Mouse (Mus musculus) T-helper 2 cell (primary cell): ENCODE measurements at regions not wholly inside any gene's neighbourhood (a gene's known extent, or its start where the extent isn't known, plus 50 kb on each side); places are given as distances from the start of the nearest gene placed in this dataset.

Experiments
- in situ Hi-C: fragments of 300-600 bp; cut with MboI, MseI; formaldehyde crosslinking; loops from one replicate; pipeline ENCODE4 v1.15.1; 2025; ENCODE audit warnings: high pct_unique_total_duplicates

DNA sequence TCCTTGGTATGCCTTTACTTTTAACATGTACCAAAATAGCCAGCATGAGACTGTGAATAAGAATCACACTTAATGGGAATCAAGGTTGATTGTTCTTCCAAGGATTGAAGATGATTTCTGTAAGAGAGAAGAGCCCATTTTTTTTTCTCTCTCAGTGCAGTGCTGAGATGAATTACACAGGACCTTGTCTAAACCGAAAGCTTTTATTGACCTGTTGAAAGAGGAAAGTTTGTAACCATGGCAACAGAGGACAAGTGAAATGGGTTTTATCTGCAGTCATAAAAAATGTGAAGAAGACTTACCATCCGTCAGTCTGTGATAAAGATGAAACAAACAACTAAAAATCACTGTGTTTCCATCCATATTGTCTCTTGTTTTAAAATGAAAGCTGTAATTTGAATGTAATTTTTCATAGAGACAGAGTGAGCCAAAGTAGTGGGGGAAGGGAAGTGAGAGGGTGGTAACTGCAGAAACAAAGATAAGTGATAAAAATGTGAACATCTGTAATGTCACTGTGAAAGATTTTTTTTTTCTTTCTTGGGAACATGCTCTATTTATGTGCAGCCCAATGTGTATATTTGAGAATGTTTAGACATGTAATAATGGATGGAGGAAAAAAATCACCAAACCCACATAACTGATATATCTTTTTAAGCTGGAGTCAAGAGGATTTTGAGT lies 661.9 kb downstream of the Basp1 start:
- in situ Hi-C loops: no loop called here

GRCm38 (mm10) chr15:24743240-24743639 lies 670.3 kb downstream of the Basp1 start:
- in situ Hi-C loops: no loop called here

GRCm38 (mm10) chr15:24725170-24725569 lies 688.4 kb downstream of the Basp1 start:
- in situ Hi-C loops: no loop called here

DNA sequence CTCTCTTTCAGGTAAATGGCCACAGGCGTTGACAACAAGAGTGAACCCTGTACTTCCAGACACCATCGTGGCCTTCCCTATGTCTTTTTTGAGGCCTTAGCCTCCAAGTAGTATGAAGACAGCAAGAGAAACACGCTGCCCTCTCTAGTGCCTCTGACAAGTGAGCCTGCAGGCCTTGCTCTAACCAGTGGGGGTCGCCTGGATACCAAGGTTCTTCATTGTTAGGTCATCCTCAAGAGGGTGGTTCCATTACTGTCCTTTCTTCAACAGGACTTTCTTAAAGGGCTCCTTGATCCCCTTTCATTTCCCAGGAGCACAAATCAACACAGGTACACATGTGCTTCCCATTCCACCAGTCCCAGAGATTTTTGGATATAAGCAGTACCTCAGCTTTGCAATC lies 688.9 kb downstream of the Basp1 start:
- in situ Hi-C loops: no loop called here

DNA sequence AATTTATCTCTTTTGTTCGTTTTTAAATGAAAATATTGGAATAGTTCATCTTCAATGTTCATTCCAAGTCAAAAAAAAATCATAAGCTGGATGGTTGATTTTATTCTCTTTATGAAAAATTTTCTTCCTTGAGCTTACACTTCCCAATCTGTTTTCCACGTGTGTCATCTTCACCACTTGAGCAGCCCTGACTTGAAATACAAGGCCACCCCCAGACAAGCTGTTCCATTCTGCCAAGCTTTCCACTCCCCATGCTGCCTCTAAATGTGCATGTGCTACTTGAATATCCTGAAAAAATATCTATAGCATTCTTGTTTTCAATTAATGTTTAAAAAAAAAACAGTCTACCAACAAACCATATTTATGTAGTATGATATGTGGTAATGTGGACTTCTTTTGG lies 693.2 kb downstream of the Basp1 start:
- in situ Hi-C loops: no loop called here

GRCm38 (mm10) chr15:24682167-24682566 lies 731.4 kb downstream of the Basp1 start:
- in situ Hi-C loops: loop anchor here (10.0 kb wide), 1 partner anchor 1193 kb away; no protein-coding TSS in a partner anchor

DNA sequence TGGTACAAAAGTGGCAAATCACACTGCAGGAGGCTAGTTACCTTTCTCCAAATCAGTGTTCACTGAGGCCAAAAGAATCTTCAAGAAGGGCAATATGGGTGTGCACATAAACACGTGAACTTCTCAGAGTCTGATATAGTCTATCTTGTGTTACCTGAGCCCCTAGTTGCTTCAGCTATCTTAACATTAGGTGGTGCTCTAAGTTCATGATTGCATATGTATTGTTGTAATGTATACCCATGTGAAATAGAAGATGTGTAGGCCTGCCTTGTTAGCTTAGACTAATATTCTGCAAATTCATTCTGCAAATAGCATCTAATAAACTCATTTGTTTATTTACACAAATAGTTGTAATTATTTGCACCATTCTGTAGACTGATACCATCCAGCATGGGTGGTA lies 764.6 kb downstream of the Basp1 start:
- in situ Hi-C loops: no loop called here

GRCm38 (mm10) chr15:24635620-24636019 lies 777.9 kb downstream of the Basp1 start:
- in situ Hi-C loops: no loop called here

GRCm38 (mm10) chr15:24596242-24596641 lies 817.3 kb downstream of the Basp1 start:
- in situ Hi-C loops: no loop called here

GRCm38 (mm10) chr15:24588943-24589342 lies 824.6 kb downstream of the Basp1 start:
- in situ Hi-C loops: no loop called here

GRCm38 (mm10) chr15:24566981-24567380 lies 846.6 kb downstream of the Basp1 start:
- in situ Hi-C loops: no loop called here

DNA sequence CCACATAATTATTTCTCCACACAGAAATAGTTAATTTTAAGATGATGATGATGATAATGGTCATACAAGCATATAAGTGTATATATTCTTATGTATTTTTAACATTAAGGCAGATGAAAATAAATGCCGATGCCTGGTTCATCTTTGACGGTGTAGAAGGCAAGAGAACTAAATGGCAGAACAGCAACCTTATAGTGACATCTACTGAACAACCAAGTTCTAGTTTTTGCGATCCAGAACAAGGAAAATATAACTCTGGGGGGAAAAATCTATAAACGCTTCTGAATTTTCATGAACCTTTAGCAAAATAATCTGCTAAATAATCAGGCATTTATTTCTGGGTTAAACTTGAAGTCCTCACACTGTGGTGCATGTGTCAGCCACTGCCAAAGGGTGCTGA lies 856.8 kb downstream of the Basp1 start:
- in situ Hi-C loops: no loop called here

DNA sequence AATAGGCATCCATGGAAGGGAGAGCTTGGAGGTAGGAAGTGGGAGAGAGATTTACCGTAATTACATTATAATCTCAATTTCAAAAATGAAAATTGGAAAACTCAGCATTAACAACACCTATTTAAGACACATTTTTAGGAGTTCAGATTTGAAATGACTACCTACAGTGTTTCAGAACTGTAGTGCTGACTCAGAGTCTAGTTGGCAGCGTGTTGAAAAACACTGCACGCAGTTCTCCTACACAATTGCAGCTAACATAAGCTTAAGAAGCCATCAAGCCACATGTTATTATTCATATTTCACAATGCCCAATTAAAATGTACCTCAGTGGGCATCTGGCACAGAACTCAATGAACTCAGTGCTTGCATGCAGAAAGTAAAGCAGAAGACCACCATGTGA lies 863.5 kb downstream of the Basp1 start:
- in situ Hi-C loops: no loop called here

DNA sequence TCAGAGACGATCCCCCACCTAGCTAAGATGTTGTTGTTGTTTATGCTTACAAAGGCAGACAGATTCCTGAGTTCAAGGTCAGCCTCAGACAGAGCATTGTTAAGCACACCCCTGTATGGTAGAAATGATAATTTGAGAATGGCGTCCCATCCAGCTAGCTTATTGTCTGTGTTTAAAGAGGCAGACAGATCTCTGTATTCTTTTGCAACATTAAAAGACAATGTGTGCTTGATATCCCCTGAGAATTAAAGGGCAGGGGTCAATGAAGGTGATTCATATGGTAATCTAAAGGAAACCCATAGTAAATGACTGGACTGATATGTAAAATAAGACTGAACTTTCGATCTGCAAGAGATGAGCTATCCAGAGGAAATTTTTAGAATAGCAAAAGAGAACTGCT lies 883.5 kb downstream of the Basp1 start:
- in situ Hi-C loops: loop anchor here (10.0 kb wide), 1 partner anchor 1405 kb away; no protein-coding TSS in a partner anchor

DNA sequence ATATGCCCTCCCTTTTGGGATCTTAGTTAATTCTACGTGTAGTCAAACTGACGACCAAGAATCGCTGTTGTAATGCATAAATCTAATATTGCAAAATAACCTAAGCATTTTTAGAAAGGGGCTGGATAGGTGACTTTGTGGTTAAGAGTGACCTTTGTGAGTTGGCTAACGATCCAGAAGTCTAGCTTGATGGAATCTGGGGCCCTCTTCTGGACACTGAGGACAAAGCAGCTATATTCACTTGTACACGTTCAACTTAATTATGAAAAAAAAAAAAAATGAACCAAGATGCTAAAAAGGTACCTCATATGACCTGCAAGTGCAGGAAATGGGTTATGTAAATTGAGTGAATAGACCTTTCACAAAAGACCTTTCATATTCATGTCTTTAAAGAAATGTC lies 886.2 kb downstream of the Basp1 start:
- in situ Hi-C loops: no loop called here

DNA sequence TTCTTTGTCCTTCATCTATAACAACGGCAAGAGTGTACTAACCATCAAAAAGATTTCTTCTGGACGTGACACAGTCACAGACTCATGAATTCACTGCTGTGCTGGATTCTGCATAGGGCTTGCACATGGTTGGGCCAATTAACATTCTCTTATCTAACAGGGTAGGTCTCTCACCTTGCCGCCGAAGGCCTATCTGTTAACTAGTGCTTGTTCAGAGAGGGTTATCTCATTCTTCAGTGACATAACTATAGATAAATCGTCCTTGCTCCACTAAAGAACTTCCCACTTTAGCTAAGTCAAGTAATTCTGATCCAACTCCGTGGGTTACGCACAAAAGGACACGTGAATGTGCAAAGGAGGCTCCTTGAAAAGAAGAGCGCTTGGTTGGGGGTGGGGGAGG lies 899.6 kb downstream of the Basp1 start:
- in situ Hi-C loops: loop anchor here (10.0 kb wide), 1 partner anchor 139 kb away; no protein-coding TSS in a partner anchor

GRCm38 (mm10) chr15:24501907-24502559 lies 911.5 kb downstream of the Basp1 start:
- in situ Hi-C loops: no loop called here

- in situ Hi-C loops: no loop called here
Measured at GRCm38 (mm10) chr15:24486235-24486634, 927.3 kb downstream of the Basp1 start.

DNA sequence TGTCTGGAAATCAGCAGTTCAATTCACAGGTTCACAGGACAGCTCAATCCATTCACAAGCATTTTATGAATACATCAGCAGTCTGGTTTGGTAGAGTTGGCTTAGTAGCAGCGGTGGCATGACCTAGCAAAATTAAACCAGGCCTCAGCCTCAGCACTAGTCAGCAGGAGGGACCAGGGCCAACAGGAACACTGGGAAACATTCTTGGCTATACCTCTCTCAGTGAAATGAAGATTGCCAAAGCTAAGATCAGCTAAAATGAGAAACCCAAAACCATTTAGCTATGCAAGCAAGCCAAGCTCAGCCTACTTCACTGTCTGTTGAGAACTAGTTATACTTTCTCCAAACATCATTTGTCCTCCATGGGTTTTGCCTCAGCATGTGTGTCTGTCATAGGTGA lies 945.3 kb downstream of the Basp1 start:
- in situ Hi-C loops: loop anchor here (10.0 kb wide), 1 partner anchor 1657 kb away; no protein-coding TSS in a partner anchor

- in situ Hi-C loops: no loop called here
Measured at GRCm38 (mm10) chr15:24457726-24458125, 955.8 kb downstream of the Basp1 start.

DNA sequence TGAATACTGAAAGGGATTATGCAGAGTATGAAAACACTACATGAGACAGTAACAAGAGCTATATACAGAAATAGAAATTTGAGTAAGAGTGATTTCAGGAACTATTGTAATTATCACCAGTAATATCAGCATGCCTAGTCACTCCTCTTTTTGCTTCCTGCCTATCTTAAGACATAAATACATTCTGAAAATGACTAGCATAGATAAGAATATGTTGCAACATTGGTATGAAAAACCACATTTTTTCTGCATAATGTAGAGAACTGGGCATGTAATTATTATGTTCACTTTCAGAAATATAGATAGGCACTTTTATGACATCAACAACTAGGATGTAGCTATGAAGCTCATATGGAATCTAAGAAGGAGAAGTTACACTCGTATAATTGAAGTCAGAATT lies 980.5 kb downstream of the Basp1 start:
- in situ Hi-C loops: no loop called here

DNA sequence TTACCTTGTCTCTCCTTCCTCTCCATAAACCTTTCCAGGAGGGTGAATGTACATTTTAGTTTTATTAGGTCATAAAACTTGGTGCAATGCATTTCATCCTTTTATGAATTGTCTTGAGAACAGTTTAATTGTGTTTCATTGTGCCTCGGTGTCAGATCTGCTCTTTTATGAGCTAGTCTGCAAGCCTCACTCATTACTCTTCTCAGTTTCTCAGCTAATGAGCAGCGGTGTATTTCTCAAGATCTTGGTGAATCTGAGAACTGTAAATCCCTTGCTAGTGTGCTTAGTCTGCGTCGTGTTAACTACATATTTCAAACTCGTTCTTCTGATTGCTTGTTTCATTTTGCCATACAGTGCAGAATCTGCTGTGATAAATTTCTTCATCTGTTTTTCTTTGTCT lies 984.4 kb downstream of the Basp1 start:
- in situ Hi-C loops: no loop called here

- in situ Hi-C loops: no loop called here
Measured at GRCm38 (mm10) chr15:24422333-24422942, 991.1 kb downstream of the Basp1 start.
